Mouse (Mus musculus) lung, postnatal 0 days (tissue): ENCODE measurements around the gene Ramp2.

Experiments used
- CTCF ChIP-seq: IDR thresholded peaks from 2 replicates; pipeline ENCODE4 v1.5.1; 2016; ENCODE audit warnings: antibody characterized with exemption, mild to moderate bottlenecking
- EP300 ChIP-seq: IDR thresholded peaks from 2 replicates; pipeline ENCODE4 v1.6.1; 2016; ENCODE audit warnings: antibody characterized with exemption, mild to moderate bottlenecking, control low read depth

- TF ChIP-seq EP300 (no peak), CTCF (no peak)
Observed at GRCm38 (mm10) chr11:101199555-101199954, 46.3 kb upstream of the Ramp2 start.
